Mouse (Mus musculus) common myeloid progenitor, adult 5-6 weeks (primary cell): Measurements from ENCODE around the gene Slc44a1. TPM values are rescaled to one million over a fixed set of nuclear protein-coding genes. Genes with fewer than 3 reads are reported as not detected.

Experiments
- ATAC-seq: replicated peaks from 2 replicates; pipeline ENCODE4 v1.8.0; 2016; ENCODE audit warnings: low read depth, mild to moderate bottlenecking, moderate TSS enrichment, inconsistent platforms; ENCODE audit not compliant: poor library complexity, severe bottlenecking
- total RNA-seq: library from RNA; stranded (forward); fragments of 200-1000, 187-1606 nt; gene quantifications from 2 replicates; pipeline ENCODE4 v1.2.3, GENCODE M21; 2017

The Slc44a1 gene
- 8.1 and 8.6 TPM in 2 replicates for total RNA-seq

GRCm38 (mm10) chr4:53440010-53440815, at the start of gene Slc44a1:
Slc44a1 (plus strand) TSS chr4:53440413.
- ATAC-seq: peak; percentile 77

GRCm38 (mm10) chr4:53395002-53395401, 45.2 kb upstream of the Slc44a1 start:
- ATAC-seq: 0 out of 2 replicates have a peak, but pooled peaks have one; percentile 12

- ATAC-seq: no peak
Measured at GRCm38 (mm10) chr4:53396623-53397192, 43.5 kb upstream of the Slc44a1 start.

DNA sequence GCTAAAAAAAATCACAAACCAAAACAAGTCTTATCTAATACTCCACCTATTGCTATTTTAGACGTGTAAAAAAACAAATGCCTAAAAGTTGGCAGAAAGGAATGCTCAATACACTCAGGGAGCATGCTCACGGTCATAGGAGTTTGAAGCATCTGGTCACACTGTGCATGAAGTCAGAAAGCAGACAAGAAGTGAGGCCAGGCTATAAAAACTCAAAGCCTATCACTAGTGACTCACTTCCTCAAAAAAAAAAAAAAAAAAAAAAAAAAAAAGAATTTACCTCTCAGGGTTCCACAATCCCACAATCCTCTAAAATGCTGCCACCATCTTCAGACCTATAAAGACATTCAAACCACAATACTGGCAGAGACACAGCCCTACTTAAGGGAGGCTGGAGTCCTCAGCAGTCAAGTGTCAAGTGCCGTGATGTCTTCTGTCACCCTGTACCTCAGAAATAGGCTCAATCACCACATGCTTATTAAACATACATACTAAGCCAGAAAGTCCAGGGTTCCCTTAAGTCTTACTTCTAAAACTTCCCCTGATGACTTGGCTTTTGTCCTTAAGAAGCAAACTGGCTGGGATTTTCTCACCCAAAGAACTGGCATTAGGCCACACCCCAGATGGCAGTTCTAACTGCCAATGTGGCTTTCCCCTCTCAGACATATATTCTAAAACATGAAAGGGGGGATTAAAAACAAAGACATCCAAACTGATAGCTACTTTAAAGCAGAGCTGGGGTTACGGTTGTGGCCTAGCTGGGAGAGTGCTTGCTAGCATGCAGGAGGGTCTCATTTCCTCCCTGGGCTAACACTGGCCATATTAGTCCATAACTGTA, 42.7 kb upstream of the Slc44a1 start:
- peak; percentile 64 for ATAC-seq

DNA sequence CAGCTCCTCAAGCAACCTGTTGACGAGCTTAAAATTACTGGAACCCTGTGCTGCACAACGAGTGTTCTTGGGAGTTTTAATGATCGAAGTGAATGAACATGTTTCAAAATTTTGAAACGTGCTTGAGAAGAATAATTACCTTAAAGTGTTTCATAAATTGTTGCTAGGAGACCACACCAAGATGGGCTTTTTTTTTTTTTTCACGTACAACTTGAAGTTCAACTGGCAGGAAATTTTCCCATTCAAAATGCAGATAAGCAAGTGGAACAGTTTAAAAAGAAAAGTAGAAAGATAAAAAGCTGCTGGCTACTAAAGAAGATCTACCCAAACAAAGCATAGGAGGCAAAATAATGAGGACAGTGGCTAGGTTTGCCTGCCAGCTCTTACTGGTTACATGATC, 41.7 kb upstream of the Slc44a1 start:
- ATAC-seq: no peak

DNA sequence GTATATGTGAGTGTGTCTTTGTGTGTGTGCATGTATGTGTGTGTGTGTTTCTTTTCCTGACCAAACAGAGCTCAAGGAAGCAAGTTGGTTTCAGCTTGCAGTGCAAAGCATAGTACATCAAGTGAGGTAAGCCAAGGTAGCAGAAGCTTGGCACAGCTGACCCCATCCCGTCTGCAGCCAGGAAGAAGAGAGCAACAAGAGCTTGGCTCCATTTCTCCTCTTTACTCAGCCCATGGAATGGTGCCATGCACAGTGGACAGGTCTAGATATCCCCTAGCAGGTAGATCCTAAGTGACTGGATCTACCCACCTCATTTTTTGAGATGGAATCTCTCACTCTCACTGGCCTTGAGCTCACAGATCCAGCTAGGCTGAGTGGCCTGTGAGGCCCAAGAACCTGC, 40.8 kb upstream of the Slc44a1 start:
- ATAC-seq: no peak

- no peak for ATAC-seq
Measured at GRCm38 (mm10) chr4:53403386-53403785, 36.8 kb upstream of the Slc44a1 start.

DNA sequence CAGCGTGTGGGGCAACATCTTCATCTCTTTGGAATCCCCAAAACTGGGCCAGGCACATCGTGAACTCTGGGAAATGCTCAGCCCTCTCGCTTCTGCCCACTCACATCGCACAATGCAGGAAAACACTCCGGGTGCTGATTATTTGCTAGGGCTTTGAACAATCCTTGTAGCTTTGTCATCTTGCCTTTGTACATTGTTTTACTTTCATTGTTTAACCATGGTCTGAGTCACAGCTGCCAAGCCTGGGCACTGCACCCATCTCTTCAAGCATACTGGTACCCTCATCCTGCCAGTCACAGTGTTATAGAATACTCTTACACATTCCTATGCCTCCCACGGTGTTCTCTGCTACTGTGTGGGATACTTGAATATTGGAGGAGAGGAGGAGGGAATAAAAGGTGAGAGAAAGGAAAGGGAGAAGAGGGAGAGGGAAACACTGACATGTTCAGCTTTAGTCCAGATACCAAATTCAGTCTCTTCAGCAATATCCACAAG, 35.7 kb upstream of the Slc44a1 start:
- ATAC-seq: no peak

DNA sequence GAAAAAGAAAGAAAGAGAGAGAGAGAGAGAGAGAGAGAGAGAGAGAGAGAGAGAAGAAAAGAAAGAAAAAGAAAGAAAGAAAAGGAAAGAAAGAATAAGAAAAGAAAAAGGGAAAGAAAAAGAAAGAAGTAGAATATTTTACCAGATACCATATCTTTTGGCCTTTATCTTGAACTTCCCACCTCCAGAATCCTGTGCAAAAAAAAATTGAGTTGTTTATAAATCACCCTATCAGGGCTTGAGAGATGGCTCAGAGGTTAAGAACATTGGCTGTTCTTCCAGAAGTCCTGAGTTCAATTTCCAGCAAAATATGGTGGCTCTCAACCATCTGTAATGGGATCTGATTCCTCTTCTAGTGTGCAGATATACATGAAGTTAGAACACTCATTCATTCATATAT, 33.3 kb upstream of the Slc44a1 start:
- no peak for ATAC-seq

GRCm38 (mm10) chr4:53408821-53409220, 31.4 kb upstream of the Slc44a1 start:
- no peak for ATAC-seq

GRCm38 (mm10) chr4:53409526-53410085, 30.6 kb upstream of the Slc44a1 start:
- ATAC-seq: no peak

DNA sequence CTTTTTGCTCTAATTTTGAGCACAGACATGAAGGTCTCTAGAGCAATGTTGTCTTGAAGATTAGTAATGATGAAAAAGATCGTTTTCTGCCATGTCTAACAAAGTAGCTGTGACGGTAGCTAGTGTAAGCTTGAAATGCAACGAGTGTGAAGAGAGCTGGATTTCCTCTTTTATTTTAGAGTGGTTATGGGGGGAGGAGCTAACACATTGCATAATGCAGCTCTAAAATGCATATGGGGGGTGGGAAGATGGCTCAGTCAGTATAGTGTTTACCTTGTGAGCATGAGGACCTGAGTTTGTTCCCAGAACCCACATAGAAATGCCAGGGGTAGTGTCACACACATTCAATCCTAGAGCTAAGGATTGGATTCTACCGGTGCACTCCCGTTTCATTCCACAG, 29.5 kb upstream of the Slc44a1 start:
- peak; percentile 53 for ATAC-seq

GRCm38 (mm10) chr4:53411958-53412870, 28.0 kb upstream of the Slc44a1 start:
- ATAC-seq: peak; percentile 74

- ATAC-seq: no peak
Measured at GRCm38 (mm10) chr4:53412991-53413390, 27.2 kb upstream of the Slc44a1 start.

DNA sequence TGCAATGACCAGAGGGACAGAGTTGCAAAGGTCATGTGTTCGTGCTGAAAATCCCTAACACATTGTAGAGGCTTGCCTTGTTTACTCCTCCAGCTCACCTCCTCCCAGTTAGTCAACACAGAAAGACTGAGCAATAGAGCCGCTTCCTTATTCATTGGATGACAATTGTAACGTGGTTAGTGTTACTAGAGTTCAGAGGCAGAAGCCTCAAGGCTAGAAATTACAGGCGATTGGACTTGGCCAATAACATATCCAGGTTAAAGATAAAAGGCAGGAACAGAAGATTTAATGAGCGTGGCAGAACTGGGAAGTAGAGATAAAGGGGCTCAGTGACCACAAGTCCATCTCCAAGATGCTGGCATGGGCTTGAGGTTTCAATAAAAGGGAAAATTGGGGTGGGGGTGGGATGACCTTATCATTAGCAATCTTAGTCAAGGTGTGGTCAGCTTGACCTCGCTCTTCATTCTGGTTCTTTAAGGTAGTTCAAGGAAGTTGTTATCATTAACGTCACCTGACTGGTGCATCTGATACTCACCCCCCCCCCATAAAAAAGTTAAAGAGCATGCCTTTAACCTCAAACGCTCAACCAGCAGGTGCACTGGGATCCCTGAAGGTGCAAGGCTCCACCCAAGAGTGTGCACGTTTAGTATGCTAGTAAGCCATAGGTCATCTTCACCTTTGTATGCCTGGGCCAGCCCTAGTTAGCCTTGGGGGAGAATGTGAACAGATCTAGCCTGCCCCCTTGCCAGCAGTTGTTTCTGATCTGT, 26.0 kb upstream of the Slc44a1 start:
- ATAC-seq: peak; percentile 27

GRCm38 (mm10) chr4:53415873-53416637, 24.2 kb upstream of the Slc44a1 start:
- no peak for ATAC-seq

GRCm38 (mm10) chr4:53416928-53417327, 23.3 kb upstream of the Slc44a1 start:
- 0 out of 2 replicates have a peak, but pooled peaks have one; percentile 24 for ATAC-seq

DNA sequence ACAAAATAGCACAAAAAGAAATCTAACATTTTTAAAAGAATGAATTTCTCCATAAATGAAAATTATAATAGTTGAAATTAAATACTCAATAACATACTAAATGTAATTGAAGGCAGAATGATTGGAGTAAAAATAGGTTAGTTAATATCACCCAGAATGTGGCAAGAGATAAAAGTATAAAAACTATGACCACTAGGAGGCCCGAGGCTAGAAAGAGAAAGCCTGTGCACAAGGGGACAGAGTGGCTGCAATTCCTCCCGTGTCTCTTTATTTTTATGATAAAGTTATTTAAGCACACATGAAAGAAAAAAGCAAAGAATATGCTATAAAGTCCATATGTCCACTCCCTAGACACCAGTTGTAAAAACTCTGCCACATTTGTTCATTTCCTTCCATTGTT, 17.4 kb upstream of the Slc44a1 start:
- ATAC-seq: 0 out of 2 replicates have a peak, but pooled peaks have one; percentile 39
